Mouse (Mus musculus): ENCODE results near the gene Pum2.

- TF ChIP-seq CTCF (IDR thresholded peaks at IDR 0.05; ENCODE audit: borderline replicate concordance, insufficient read depth, low read depth, low read length): no peak
- TF ChIP-seq POLR2A (IDR thresholded peaks at IDR 0.05; ENCODE audit: borderline replicate concordance, insufficient read depth, low read length): no peak
Observed at GRCm38 (mm10) chr12:8781681-8782378, 107.9 kb downstream of the Pum2 start.
